Mouse (Mus musculus) adrenal gland, adult 8-10 months (tissue): Measurements from ENCODE around the gene Entpd3. TPM values are rescaled to one million over a fixed set of nuclear protein-coding genes. Genes with fewer than 3 reads are reported as not detected.

Source experiments
- DNase-seq: peaks from one replicate; pipeline ENCODE4 v3.0.0; 2022
- total RNA-seq, 4 experiments: library from RNA; stranded (reverse); gene quantifications; 2 replicates each; pipeline ENCODE4 v1.2.4; 2022

Entpd3 gene
- total RNA-seq, 4 experiments from 2014 or later = 0.15 to 4.7 (median 1.6) TPM

DNA sequence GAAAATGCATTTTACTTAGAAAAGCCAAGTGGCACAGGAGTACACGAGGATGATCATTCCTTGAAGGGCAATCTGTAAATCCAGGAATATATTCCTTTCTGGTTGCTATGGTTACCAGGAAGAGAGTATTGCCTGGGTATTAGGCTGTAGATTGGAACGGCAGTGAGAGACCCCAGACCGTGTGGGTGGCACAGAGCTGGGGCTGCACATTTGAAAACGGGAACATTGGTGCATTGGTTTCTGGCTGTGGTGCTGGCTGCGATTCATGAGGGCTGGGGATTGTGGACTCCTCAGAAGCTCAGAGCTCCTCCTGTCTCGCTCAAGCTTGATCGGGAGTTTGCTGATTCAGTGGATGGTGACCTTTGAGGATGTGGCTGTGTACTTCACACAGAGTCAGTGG is 40.2 kb downstream of the Entpd3 start:
- DNase-seq = no peak

GRCm38 (mm10) chr9:120581941-120582618 is 42.5 kb downstream of the Entpd3 start:
- no peak for DNase-seq

DNA sequence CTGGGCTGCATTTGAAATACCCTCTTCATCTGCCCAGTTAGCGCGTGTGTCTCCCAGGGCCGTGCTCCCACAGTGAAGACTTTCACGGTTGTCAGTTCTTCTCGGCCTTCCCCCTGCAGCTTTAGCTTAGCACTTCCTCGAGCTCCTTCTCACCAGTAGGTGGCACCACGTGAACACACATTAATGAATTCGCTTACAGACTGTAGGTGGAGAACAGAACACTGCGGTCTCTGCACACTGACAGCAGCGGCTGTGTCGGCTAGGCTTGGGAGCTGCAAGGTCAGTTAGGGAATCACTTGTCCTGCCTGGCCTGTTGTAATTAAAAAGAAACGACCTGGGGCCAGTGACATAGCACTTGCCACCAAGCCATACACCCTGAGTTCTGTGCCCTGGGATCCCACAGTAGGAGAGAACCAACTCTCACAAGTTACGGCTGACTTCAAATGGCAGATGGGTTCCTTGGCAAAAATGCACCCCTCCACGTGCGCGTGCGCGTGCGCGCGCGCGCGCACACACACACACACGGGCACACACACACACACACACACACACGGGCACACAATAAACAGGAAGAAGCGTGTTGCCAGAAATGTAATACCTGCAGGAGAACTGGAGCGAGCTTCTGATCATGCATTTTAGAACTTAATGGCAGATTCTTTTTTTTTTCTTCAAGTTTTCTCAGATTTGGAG is 43.1 kb downstream of the Entpd3 start:
- DNase-seq = peak; percentile 79

DNA sequence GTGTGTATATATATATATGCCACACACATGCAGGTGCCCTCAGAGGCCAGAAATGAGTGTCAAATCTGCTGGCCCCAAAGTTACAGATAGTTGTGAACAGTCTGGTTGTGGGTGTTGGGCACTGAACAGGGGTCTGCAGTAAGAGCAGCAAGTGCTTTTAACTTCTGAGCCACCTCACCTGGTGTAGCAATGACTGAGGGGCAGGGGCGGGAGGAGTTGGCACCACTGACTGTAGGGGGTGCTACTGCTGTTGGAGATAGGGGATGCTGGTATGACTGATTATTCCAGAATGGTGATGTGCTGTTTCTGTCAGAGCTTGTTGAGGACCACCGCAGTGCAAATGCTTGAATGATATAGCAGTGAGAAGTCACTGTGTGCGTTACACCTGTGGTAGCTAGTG is 43.7 kb downstream of the Entpd3 start:
- DNase-seq = no peak

- DNase-seq = no peak
Measured at GRCm38 (mm10) chr9:120586546-120586945, 46.9 kb downstream of the Entpd3 start.

GRCm38 (mm10) chr9:120591490-120591889 is 51.9 kb downstream of the Entpd3 start:
- DNase-seq = no peak

- no peak for DNase-seq
Measured at GRCm38 (mm10) chr9:120593383-120594101, 53.9 kb downstream of the Entpd3 start.

- no peak for DNase-seq
Measured at GRCm38 (mm10) chr9:120594839-120595238, 55.2 kb downstream of the Entpd3 start.

GRCm38 (mm10) chr9:120595306-120595705 is 55.7 kb downstream of the Entpd3 start:
- DNase-seq = no peak

DNA sequence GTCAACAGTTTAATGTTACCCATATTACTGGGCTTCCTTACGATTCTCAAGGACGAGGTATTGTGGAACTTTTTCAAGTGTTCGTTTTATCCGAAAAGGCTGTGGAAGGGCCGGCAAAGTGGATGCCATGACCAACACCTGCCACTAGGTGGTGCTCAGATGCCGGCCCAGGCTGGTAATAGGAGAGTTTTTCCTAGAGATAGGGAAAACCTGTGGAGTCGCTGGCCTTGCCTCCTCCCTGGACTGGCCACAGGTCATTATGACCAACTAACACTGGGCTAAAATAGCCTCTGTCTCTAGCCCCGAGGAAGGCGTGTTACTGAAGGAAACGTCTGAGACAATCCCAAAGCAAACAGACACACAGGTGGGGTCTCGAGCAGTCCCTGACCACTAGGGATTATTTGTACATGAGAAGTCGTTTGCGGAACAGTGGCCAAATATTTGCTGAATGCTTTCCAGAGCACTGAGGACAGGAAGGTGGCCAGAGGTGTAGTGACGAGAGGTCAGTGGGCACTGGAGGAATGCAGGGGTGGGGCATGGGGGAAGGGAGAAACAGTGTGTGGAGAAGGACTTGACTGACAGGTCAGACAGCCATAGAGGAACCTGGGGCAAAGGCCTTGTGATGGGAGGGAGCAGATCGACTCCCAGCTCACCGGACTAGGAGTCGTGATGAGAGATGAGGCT is 62.0 kb downstream of the Entpd3 start:
- peak; percentile 50 for DNase-seq

- DNase-seq = peak; percentile 45
Measured at GRCm38 (mm10) chr9:120602172-120602838, 62.7 kb downstream of the Entpd3 start.

GRCm38 (mm10) chr9:120602839-120603511 is 63.4 kb downstream of the Entpd3 start:
- peak; percentile 75 for DNase-seq

DNA sequence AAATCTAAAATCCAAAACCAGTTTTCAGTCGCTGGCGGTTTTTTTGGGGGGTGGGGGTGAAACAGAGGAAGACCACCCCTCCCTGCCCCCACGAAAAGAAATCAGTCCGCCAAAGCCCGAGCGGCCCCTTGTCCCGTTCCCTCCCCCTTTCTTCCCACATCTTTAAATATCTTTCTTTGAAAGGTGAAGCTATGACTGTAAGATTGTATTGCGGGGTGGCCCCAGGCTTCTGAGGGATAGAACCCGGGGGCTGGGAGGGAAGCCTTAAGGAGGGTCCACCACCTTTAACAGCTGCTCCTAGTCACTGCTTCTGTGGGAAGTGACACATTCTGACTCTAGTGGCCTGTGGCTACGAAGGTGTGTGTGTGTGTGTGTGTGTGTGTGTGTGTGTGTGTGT is 63.9 kb downstream of the Entpd3 start:
- no peak for DNase-seq

- no peak for DNase-seq
Measured at GRCm38 (mm10) chr9:120603956-120604355, 64.3 kb downstream of the Entpd3 start.

GRCm38 (mm10) chr9:120611055-120611454 is 71.4 kb downstream of the Entpd3 start:
- DNase-seq = no peak

DNA sequence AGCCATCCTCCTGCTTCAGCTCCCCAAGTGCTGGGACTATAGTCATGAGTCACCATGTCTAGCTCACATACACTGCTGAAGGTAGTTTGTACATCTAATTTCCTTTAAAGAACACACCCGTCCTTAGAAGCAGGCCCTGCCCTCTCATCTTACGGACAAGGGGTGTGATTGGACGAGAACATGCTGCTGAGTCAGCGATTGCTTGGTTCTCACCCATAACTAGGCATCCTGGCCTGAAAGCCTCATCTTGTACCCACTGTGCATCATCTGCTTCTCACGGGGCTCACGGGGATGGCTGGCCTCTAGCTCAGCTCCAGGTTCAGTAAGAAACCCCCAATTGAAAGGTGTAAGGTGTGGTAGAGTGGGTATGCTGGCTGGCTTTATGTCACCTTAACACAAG is 74.4 kb downstream of the Entpd3 start:
- DNase-seq = no peak

Other genes with a start within 250 kb of the Entpd3 start
- gene Myrip, start 238.3 kb upstream of the Entpd3 start, total RNA-seq = 10 to 100 TPM in 1 of 4 experiments, 1 to 10 TPM in 3; 5.5 to 10.8 (median 7.0) TPM
- gene Eif1b, start 47.6 kb upstream of the Entpd3 start, total RNA-seq = 10 to 100 TPM; 53.1 to 71.1 (median 66.6) TPM
- gene Rpl14, start 31.6 kb downstream of the Entpd3 start, total RNA-seq = 100 to 1,000 TPM; 496 to 577 (median 521) TPM